Mouse (Mus musculus): ENCODE measurements around the gene Nexmif. TPM values are rescaled to one million over a fixed set of nuclear protein-coding genes. Genes with fewer than 3 reads are reported as not detected.

The Nexmif gene
- polyA plus RNA-seq, 1 experiment from 2014 or later, result 0.27 TPM

GRCm38 (mm10) chrX:104033843-104034242, 167.1 kb downstream of the Nexmif start:
- no peak for TF ChIP-seq CTCF (IDR thresholded peaks at IDR 0.05; ENCODE audit: low read depth)
- no peaks in the 10 kb centered on the region for H3K36me3 ChIP-seq (ENCODE audit: control insufficient read depth, insufficient read depth)
- ATAC-seq, result no peak
- H3K27ac ChIP-seq (ENCODE audit: low read depth, low read length), result no peak overlapping the region
- WGBS, result 75% methylated on average over 5 of the region's 5 CpGs
- H3K4me1 ChIP-seq (replicated peaks; ENCODE audit: control insufficient read depth, insufficient read depth, low read length), result no peaks in the 10 kb centered on the region
- H3K4me3 ChIP-seq (ENCODE audit: low read depth, low read length), result no peak overlapping the region
- H3K4me2 ChIP-seq (replicated peaks; ENCODE audit: low read depth), result no peak overlapping the region
- H3K27me3 ChIP-seq (replicated peaks; ENCODE audit: control insufficient read depth, insufficient read depth, low read length), result no peaks in the 10 kb centered on the region
- no peaks in the 10 kb centered on the region for H3K9me3 ChIP-seq (ENCODE audit: control insufficient read depth)
- no peak overlapping the region for H3K9ac ChIP-seq (ENCODE audit: low read depth, low read length)

GRCm38 (mm10) chrX:104032756-104033155, 168.2 kb downstream of the Nexmif start:
- 36% methylated on average over 4 of the region's 4 CpGs for WGBS
- Histone ChIP-seq H3K9me3 (ENCODE audit: control insufficient read depth) (no peaks in the 10 kb centered on the region), H3K27me3 (replicated peaks; ENCODE audit: control insufficient read depth, insufficient read depth, low read length) (no peaks in the 10 kb centered on the region), H3K4me3 (ENCODE audit: low read depth, low read length) (no peak overlapping the region), H3K4me2 (replicated peaks; ENCODE audit: low read depth) (no peak overlapping the region), H3K36me3 (ENCODE audit: control insufficient read depth, insufficient read depth) (no peaks in the 10 kb centered on the region), H3K4me1 (replicated peaks; ENCODE audit: control insufficient read depth, insufficient read depth, low read length) (no peaks in the 10 kb centered on the region), H3K27ac (ENCODE audit: low read depth, low read length) (no peak overlapping the region), H3K9ac (ENCODE audit: low read depth, low read length) (no peak overlapping the region)
- TF ChIP-seq CTCF (IDR thresholded peaks at IDR 0.05; ENCODE audit: low read depth), result peak; percentile 58
- no peak for ATAC-seq

MicroRNA genes within 50 kb of the gene (microRNA counts, 519-probe panel; counts per million panel counts)
- microRNA mmu-miR-672, result not detected

Small RNAs within 50 kb of the gene (microRNA-seq; reads per million reads assigned to microRNA genes)
- gene Gm24993, result not detected
- 23.6 reads per million, percentile 29 among the genes with 10 or more reads in this experiment for gene Mir672

Other genes with a start within 250 kb of the Nexmif start
- gene Rlim, start 219.9 kb downstream of the Nexmif start, polyA plus RNA-seq (2015; fragmentation: Nextera tagmentation; extraction: Ambion mirVana), result 11.9 and 14.4 TPM in 2 replicates
- 6.3 and 6.7 TPM in 2 replicates for gene Abcb7, start 212.7 kb upstream of the Nexmif start, polyA plus RNA-seq (2015; fragmentation: Nextera tagmentation; extraction: Ambion mirVana)

Measured in intestine, postnatal 0 days (tissue).